Comparison of ENCODE assay signal across 16 mouse cellular contexts in genomic region chr16:56710071-56710470, GRCm38 (mm10).
"Had no signal": no experiment of that assay in that cellular context is flagged by ENCODE, and none has a peak within 500 bp of the region (broad histone marks: within the 10 kb centered on the region; RNA-seq: fewer than 3 reads in every experiment).

No protein-coding gene starts in this region.

- H3K9me3 ChIP-seq: neural tube, embryonic 12.5 days; neural tube, embryonic 13.5 days; neural tube, embryonic 15.5 days; stomach, embryonic 15.5 days had no signal

- H3K27me3 ChIP-seq: neural tube, embryonic 12.5 days; neural tube, embryonic 13.5 days; neural tube, embryonic 15.5 days; stomach, embryonic 15.5 days had no signal

- DNase-seq: retina, postnatal 1 day; right cerebral cortex, adult 18-20 months; right cerebral cortex, postnatal 14 days; right cerebral cortex, postnatal 25 days; right cerebral cortex, postnatal 4 days; spleen, adult 18-20 months; thymus, adult 18-20 months; thymus, adult 2 months; thymus, postnatal 14 days; thymus, postnatal 25 days; thymus, postnatal 4 days had no signal

- H3K4me1 ChIP-seq: neural tube, embryonic 12.5 days; stomach, embryonic 15.5 days had no signal

- H3K9ac ChIP-seq: neural tube, embryonic 12.5 days; neural tube, embryonic 13.5 days; neural tube, embryonic 15.5 days; stomach, embryonic 15.5 days had no signal

- H3K4me2 ChIP-seq: neural tube, embryonic 12.5 days; neural tube, embryonic 13.5 days; neural tube, embryonic 15.5 days; stomach, embryonic 15.5 days had no signal

- H3K4me3 ChIP-seq: neural tube, embryonic 12.5 days; neural tube, embryonic 13.5 days; neural tube, embryonic 15.5 days; stomach, embryonic 15.5 days had no signal

- H3K27ac ChIP-seq: neural tube, embryonic 12.5 days; neural tube, embryonic 13.5 days; neural tube, embryonic 15.5 days; stomach, embryonic 15.5 days; stomach, postnatal 0 days had no signal
